ENCODE assay signal across 9 mouse cellular contexts in the genomic region with DNA sequence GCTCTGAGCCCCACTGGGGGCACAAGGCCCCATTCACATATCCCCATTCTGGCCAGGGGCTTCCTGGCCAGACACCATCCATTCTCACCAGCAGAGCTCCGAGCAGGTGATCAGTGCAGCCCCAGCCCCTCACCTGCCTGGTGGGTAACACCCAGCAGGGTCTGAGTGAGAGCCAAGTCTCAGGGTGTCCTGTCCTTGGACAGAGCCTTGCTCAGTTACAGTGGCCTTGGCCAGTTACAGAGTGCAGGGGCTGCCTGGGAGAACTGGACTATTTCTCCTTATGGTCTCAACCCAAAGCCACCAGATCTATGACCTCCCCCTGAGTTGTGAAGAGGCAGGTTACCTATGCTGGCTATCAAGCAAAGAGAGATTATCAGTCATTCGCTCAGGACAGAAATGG. TPM values are rescaled to one million over a fixed set of nuclear protein-coding genes. Genes with fewer than 3 reads are reported as not detected.
DNase-seq lines count a peak whose midpoint lies in the region; ATAC-seq and TF ChIP-seq lines count a peak whose summit lies in the region.
"Had no signal": no experiment of that assay in that cellular context is flagged by ENCODE, and none has a peak within 500 bp of the region (broad histone marks: within the 10 kb centered on the region; RNA-seq: fewer than 3 reads in every experiment).

No protein-coding gene starts in this region.

- no peaks in the 10 kb centered on the region for H3K79me2 ChIP-seq in myocyte (ENCODE audit: control insufficient read depth, insufficient read depth)

- TF ChIP-seq POLR2A in myocyte (IDR thresholded peaks at IDR 0.05; ENCODE audit: insufficient read length, low read depth), result no peak

- H3K9ac ChIP-seq in lung, embryonic 15.5 days, result peak overlapping the region; percentile 68
- H3K9ac ChIP-seq in heart, postnatal 0 days (replicated peaks; ENCODE audit: low read depth, low read length), result peak overlapping the region; percentile 56

- no peak for ATAC-seq in lung, embryonic 15.5 days (ENCODE audit: borderline replicate concordance, extremely low read depth, low FRiP score, low TSS enrichment)
- no peak for ATAC-seq in heart, postnatal 0 days (ENCODE audit: insufficient read depth, low read depth)

- H3K4me3 ChIP-seq in lung, embryonic 15.5 days, result peak overlapping the region; percentile 51
- peak overlapping the region; percentile 43 for H3K4me3 ChIP-seq in heart, postnatal 0 days (ENCODE audit: low read depth, low read length)
- H3K4me3 ChIP-seq in myocyte, result peak overlapping the region; percentile 32

- H3K27me3 ChIP-seq in lung, embryonic 15.5 days, result no peaks in the 10 kb centered on the region
- H3K27me3 ChIP-seq in heart, postnatal 0 days (ENCODE audit: control insufficient read depth, insufficient read depth, low read length), result no peaks in the 10 kb centered on the region
- H3K27me3 ChIP-seq in myocyte (ENCODE audit: control insufficient read depth, insufficient read depth, insufficient read length), result no peaks in the 10 kb centered on the region

- WGBS in lung, embryonic 15.5 days, result 77% methylated on average over 2 of the region's 2 CpGs
- 55% methylated on average over 2 of the region's 2 CpGs for WGBS in heart, postnatal 0 days

- H3K36me3 ChIP-seq in lung, embryonic 15.5 days, result peaks cover 18% of the 10 kb centered on the region
- peaks cover 16% of the 10 kb centered on the region; the same call in 1 of the 2 replicates for H3K36me3 ChIP-seq in heart, postnatal 0 days (replicated peaks; ENCODE audit: control insufficient read depth, insufficient read depth, low read length)
- no peaks in the 10 kb centered on the region for H3K36me3 ChIP-seq in myocyte (ENCODE audit: control insufficient read depth, insufficient read depth)

- no peak overlapping the region for H3ac ChIP-seq in myocyte (ENCODE audit: control insufficient read depth, insufficient read length)

- peak; percentile 64 for DNase-seq in adrenal gland, adult 2 months
- DNase-seq in adrenal gland, postnatal 4 days (ENCODE audit: low spot score in 2 of 2), result no peak
- no peak for DNase-seq in lung, postnatal 25 days (ENCODE audit: low spot score)
- no peak for DNase-seq in heart, postnatal 0 days (ENCODE audit: low spot score)
- DNase-seq in cerebellum, adult 9-11 months, result no peak
- no peak for DNase-seq in testis, postnatal 10 days (ENCODE audit: low spot score)
- DNase-seq: spleen, adult 18-20 months had no signal

- H3K9me3 ChIP-seq in lung, embryonic 15.5 days, result no peaks in the 10 kb centered on the region
- no peaks in the 10 kb centered on the region for H3K9me3 ChIP-seq in heart, postnatal 0 days (replicated peaks; ENCODE audit: control insufficient read depth, low read length)

- peak overlapping the region; percentile 85 for H3K27ac ChIP-seq in lung, embryonic 15.5 days
- no peak overlapping the region for H3K27ac ChIP-seq in heart, postnatal 0 days (ENCODE audit: low read depth)

- H3K4me1 ChIP-seq in lung, embryonic 15.5 days, result peaks cover 30% of the 10 kb centered on the region
- no peaks in the 10 kb centered on the region; the same call in 1 of the 2 replicates for H3K4me1 ChIP-seq in heart, postnatal 0 days (ENCODE audit: control insufficient read depth, insufficient read depth)

- no peak for TF ChIP-seq EP300 in heart, postnatal 0 days (IDR thresholded peaks at IDR 0.05; ENCODE audit: low read depth)

- TF ChIP-seq CTCF in heart, postnatal 0 days (IDR thresholded peaks at IDR 0.05; ENCODE audit: low read depth), result no peak

- peak overlapping the region; percentile 78 for H3K4me2 ChIP-seq in lung, embryonic 15.5 days
- peak overlapping the region; percentile 56 for H3K4me2 ChIP-seq in heart, postnatal 0 days (ENCODE audit: low read depth, low read length)
- H3K4me2 ChIP-seq in myocyte (ENCODE audit: low read depth), result peak overlapping the region; percentile 80

TF ChIP-seq in myocyte, 11 proteins besides CTCF, POLR2A, EP300 and RAD21:
- TF ChIP-seq MYOG (IDR thresholded peaks at IDR 0.05; ENCODE audit: control insufficient read depth in 1 of 3, insufficient read depth in 1 of 3, insufficient read length in 2 of 3, low read depth in 2 of 3) (no peak), CEBPB (IDR thresholded peaks at IDR 0.05; ENCODE audit: insufficient read depth, poor library complexity, severe bottlenecking) (no peak), SRF (IDR thresholded peaks at IDR 0.05; ENCODE audit: control insufficient read depth, insufficient read length, low read depth) (no peak), TCF12 (IDR thresholded peaks at IDR 0.05; ENCODE audit: insufficient read depth, poor library complexity, severe bottlenecking) (no peak), TCF3 (IDR thresholded peaks at IDR 0.05; ENCODE audit: insufficient read length, low read depth) (no peak), MYOD1 (IDR thresholded peaks at IDR 0.05; ENCODE audit: control insufficient read depth in 1 of 3, insufficient read length in 2 of 3, low read depth in 2 of 3) (no peak), REST (IDR thresholded peaks at IDR 0.05; ENCODE audit: insufficient read depth, insufficient read length) (no peak), E2F4 (IDR thresholded peaks at IDR 0.05; ENCODE audit: insufficient read depth) (no peak), USF1 (IDR thresholded peaks at IDR 0.05; ENCODE audit: low read depth) (no peak), POLR2AphosphoS2 (IDR thresholded peaks at IDR 0.05; ENCODE audit: insufficient read length, low read depth) (no peak), MAX (IDR thresholded peaks at IDR 0.05; ENCODE audit: low read depth) (no peak)

RNA-seq across cellular contexts. Expression of a gene that starts 0.9 kb away (rescaled TPM):
- total RNA-seq in adrenal gland, adult 2 months (2021), result 100 to 1,000 TPM; 199 to 288 TPM
- polyA plus RNA-seq in adrenal gland, adult 2 months (2012; rRNA removed), result 214 and 244 TPM in 2 replicates
- total RNA-seq in adrenal gland, postnatal 4 days (2021), result 100 to 1,000 TPM; 363 to 367 TPM
- polyA plus RNA-seq in lung, embryonic 15.5 days (2015; fragmentation: Nextera tagmentation; extraction: Ambion mirVana), result 284 and 300 TPM in 2 replicates
- 97.3 and 142 TPM in 2 replicates for total RNA-seq in heart, postnatal 0 days (2014; rRNA removed; ENCODE audit: low replicate concordance)
- 68.6 and 69.7 TPM in 2 replicates for polyA plus RNA-seq in heart, postnatal 0 days (2015; fragmentation: Nextera tagmentation; extraction: Ambion mirVana)
- polyA plus RNA-seq in myocyte (2012; fragmentation: generic; extraction: Trizol), result 144 TPM
